Mouse (Mus musculus): ENCODE measurements around the gene Srpk3.

DNA sequence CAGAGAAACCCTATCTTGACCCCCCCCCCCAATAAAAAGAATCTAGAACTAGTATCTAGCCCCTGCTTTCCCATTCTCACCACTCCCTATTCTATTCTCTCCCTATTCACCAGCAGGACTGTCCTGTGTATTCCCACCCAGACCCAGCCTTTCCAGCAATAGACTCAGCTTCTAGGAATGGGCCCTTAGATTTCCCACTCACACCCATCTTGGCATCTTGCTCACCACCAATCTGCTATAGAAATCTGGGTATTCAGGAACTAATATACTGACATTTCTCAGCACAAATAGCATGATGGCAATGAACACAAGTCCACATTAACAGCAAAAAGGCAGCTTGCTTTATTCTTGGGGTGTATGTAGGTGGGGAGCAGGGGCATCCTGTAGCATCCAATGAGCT, 18.8 kb downstream of the Srpk3 start:
- no peak for TF ChIP-seq CTCF (IDR thresholded peaks at IDR 0.05)
- no peak for TF ChIP-seq POLR2A (IDR thresholded peaks at IDR 0.05; ENCODE audit: insufficient read depth, low read depth, low read length)
- no peak for TF ChIP-seq EP300 (IDR thresholded peaks at IDR 0.05; ENCODE audit: insufficient read depth, low read depth, low read length)

Data from heart, adult 2 months (tissue).